Mouse (Mus musculus) hindbrain, embryonic 10.5 days (tissue): ENCODE results near the gene Mapk8ip1. TPM values are rescaled to one million over a fixed set of nuclear protein-coding genes. Genes with fewer than 3 reads are reported as not detected.

ENCODE experiments used
- DNase-seq: peaks from one replicate; pipeline ENCODE4 v3.0.0-alpha.2; 2017; ENCODE audit warnings: low spot score
- H3K27ac ChIP-seq: fragments of 300-500 bp; sonication (generic); 2 replicates; pipeline ENCODE4 v1.5.1; 2016; ENCODE audit warnings: mild to moderate bottlenecking, moderate library complexity
- H3K27me3 ChIP-seq: fragments of 300-500 bp; sonication (generic); 2 replicates; pipeline ENCODE4 v1.6.1; 2016; ENCODE audit warnings: mild to moderate bottlenecking; ENCODE audit not compliant: poor library complexity, insufficient read depth, severe bottlenecking
- H3K36me3 ChIP-seq: fragments of 300-500 bp; sonication (generic); 2 replicates; pipeline ENCODE4 v1.6.1; 2016; ENCODE audit warnings: mild to moderate bottlenecking, moderate library complexity
- H3K4me1 ChIP-seq: fragments of 300-500 bp; sonication (generic); replicated peaks from 2 replicates; pipeline ENCODE4 v1.6.1; 2016; ENCODE audit warnings: mild to moderate bottlenecking
- H3K4me3 ChIP-seq: fragments of 300-500 bp; sonication (generic); 2 replicates; pipeline ENCODE4 v1.5.1; 2016; ENCODE audit warnings: mild to moderate bottlenecking, moderate library complexity
- H3K9me3 ChIP-seq: fragments of 300-500 bp; sonication (generic); 2 replicates; pipeline ENCODE4 v1.6.1; 2016; ENCODE audit warnings: mild to moderate bottlenecking, moderate library complexity
- WGBS: fragments of 180-500 bp; shearing (Covaris S2); methylation state at CpG from one replicate; pipeline ENCODE4 v1.1.7; 2016; 5-methylcytosine and 5-hydroxymethylcytosine counted together
- polyA plus RNA-seq: library from polyadenylated mRNA; unstranded; fragments of >200 nt; fragmentation: Nextera tagmentation; extraction: Ambion mirVana; gene quantifications from 2 replicates; pipeline ENCODE4 v1.2.1, GENCODE M21; 2016

Gene Mapk8ip1
- polyA plus RNA-seq, 1 experiment from 2014 or later: 75.5 TPM

DNA sequence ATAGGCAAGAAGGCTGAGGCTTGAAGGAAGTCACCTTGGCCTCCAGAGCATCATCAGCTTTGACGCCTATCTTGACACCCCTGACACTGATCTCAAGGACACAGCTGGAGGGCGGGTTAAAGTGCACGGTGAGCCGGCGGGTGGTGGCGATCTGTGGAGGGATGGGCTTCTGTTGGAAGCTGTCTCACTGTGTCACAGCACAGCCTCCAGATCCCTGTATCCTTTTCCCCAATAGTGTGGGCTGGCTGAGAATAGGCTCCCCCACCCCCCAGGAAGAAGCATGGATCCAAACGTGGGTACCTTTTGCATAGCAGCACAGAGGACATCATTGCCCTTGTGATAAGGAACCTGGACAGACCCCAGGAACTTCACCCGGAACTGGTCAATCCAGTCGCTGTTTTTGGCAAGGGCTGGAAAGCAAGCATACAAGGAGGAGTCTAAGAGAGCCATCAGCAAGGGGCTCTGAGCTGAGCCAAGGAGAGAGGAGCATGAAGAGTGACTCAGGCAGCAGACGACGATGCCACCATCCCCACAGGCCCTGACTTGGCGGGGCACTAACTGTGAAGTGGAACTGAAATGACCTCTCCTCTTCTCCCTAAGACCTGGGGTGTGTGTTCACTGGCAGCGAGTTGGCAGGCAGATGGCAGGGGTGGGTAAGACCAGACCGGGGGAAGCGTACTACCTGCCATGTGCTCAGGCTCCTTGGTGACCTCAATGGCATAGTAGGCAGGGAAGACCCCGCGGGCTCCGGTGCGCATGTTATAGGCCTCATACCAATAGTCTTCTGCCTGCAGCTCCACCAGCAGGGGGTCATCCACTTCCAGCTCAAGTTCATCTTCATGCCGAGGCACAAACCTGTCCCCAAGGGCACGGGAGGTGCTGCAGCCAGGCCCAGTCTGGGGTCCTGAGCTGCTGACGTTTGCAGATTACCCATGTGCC lies 15.7 kb downstream of the Mapk8ip1 start:
- peaks cover 77% of the 10 kb centered on the region for H3K36me3 ChIP-seq

DNA sequence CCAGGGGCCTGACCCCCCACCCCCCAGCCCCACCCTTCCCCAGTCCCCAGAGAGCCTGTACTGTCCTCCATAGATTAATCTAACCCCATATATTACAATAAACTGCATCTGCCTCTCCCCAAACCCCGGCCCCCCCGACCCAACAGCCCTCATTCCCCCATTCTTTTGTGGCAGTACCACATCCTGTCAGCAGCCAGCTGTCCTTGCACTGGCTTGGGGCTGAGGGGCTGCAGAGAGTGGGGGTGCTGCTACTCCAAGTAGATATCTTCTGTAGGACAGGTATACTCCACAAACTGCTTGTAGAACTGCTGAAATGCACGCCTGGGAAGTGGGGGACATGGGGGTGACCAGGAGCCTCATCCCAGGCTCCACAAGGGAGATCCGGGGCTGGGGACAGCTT lies 17.0 kb downstream of the Mapk8ip1 start:
- peaks cover 89% of the 10 kb centered on the region for H3K36me3 ChIP-seq
- WGBS: 80% methylated on average over 4 of the region's 4 CpGs
- H3K27ac ChIP-seq: no peak overlapping the region
- H3K9me3 ChIP-seq: no peaks in the 10 kb centered on the region
- H3K4me1 ChIP-seq: peaks cover 40% of the 10 kb centered on the region
- DNase-seq: no peak
- no peak overlapping the region for H3K4me3 ChIP-seq
- no peaks in the 10 kb centered on the region for H3K27me3 ChIP-seq

More for the DNA sequence above, 15.7 kb downstream of the Mapk8ip1 start:
- H3K4me3 ChIP-seq: no peak overlapping the region
- DNase-seq: no peak
- 82% methylated on average over 22 of the region's 22 CpGs for WGBS
- H3K27ac ChIP-seq: no peak overlapping the region
- no peaks in the 10 kb centered on the region for H3K27me3 ChIP-seq
- peaks cover 51% of the 10 kb centered on the region for H3K4me1 ChIP-seq
- no peaks in the 10 kb centered on the region for H3K9me3 ChIP-seq

DNA sequence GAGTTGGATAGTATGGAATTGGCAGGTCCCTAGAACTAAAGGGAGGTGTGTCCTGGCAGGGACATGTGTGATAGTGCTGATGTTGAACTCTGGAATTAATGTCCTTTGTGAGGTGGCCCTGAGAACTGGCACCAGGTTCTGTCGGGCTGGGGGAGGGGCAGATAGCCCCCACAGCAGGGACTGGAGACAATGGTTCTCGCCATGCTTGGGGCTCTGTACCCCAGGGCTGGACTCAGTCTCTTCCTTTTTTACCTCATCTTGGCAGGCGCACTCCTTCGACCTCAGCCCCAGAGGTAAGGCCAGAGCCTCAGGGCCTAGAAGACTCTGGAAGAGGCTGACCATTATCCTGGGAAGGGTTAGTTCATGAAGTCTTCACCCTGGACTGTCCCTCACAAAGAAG lies 18.3 kb downstream of the Mapk8ip1 start:
- DNase-seq: no peak
- 89% methylated on average over 4 of the region's 4 CpGs for WGBS
- H3K27me3 ChIP-seq: no peaks in the 10 kb centered on the region
- H3K27ac ChIP-seq: no peak overlapping the region
- no peaks in the 10 kb centered on the region for H3K9me3 ChIP-seq
- H3K36me3 ChIP-seq: peaks cover 100% of the 10 kb centered on the region
- no peak overlapping the region for H3K4me3 ChIP-seq
- peaks cover 28% of the 10 kb centered on the region for H3K4me1 ChIP-seq

DNA sequence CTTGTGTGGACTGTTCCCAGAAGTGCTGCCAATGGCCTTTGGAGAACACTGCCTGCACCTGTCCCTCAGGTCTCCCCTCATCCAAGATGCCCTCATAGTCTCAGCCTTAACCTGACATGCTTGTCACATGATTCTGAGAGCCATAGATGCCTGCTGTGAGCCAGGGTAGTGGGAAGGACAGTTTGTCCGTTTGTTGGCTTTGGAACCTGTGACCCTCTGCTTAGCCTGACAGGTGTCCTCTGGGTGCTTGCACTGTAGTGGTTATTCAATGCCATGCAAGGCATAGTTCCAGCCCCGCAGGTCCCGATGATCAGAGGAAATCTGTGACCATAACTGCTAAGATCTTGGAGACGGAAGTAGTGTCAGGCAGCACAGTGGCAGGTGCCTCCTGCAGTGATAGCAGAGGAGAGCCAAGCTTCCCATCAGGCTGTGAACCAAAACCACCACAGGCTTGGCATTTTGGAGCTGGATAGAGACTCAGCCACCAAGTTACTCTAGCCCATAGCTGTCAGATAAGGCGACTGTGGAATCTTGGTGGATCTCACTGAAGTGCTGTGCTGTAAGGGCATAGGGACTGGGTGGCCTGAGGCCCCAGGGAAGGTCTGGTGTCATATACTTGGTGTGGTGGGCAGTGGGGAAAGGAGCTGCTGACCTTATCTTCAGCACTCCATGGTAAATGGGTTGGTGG lies 19.0 kb downstream of the Mapk8ip1 start, which contains the start of gene 1700029I15Rik:
Gene 1700029I15Rik (plus strand): TSS at position 638 of the 688 bp plus-strand sequence.
- H3K27me3 ChIP-seq: no peaks in the 10 kb centered on the region
- DNase-seq: no peak

DNA sequence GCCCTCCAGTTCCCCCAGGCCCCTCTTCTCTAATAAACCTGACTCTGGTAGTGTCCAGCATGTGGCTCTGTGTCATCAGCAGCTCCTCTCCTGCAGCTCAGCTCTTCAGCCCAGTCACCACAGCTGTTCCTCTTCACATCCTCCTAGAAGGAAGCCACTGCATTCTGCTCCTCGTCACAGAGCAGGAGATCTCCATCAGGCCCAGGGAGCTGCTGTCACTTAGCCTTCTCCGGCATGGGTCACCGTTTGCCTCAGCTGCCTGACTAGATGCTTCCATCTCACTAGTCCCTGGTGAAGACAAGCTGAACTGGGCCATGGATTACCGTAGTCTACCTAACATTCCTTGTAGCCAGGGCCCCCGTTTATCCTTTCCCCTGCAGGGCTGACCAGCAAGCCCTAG lies 19.9 kb downstream of the Mapk8ip1 start:
- Histone ChIP-seq H3K27me3 (no peaks in the 10 kb centered on the region), H3K27ac (no peak overlapping the region), H3K4me1 (peaks cover 17% of the 10 kb centered on the region), H3K9me3 (no peaks in the 10 kb centered on the region), H3K36me3 (peaks cover 92% of the 10 kb centered on the region), H3K4me3 (no peak overlapping the region)
- DNase-seq: no peak
- WGBS: 89% methylated on average over 5 of the region's 5 CpGs

More for the DNA sequence above, 19.0 kb downstream of the Mapk8ip1 start, which contains the start of gene 1700029I15Rik:
- H3K36me3 ChIP-seq: peaks cover 100% of the 10 kb centered on the region
- H3K4me3 ChIP-seq: no peak within 1 kb of the TSS
- H3K4me1 ChIP-seq: peaks cover 20% of the 10 kb centered on the region; the same call in 1 of the 2 replicates
- 87% methylated on average over 5 of the region's 5 CpGs for WGBS
- no peaks in the 10 kb centered on the region for H3K9me3 ChIP-seq
- H3K27ac ChIP-seq: no peak within 1 kb of the TSS

DNA sequence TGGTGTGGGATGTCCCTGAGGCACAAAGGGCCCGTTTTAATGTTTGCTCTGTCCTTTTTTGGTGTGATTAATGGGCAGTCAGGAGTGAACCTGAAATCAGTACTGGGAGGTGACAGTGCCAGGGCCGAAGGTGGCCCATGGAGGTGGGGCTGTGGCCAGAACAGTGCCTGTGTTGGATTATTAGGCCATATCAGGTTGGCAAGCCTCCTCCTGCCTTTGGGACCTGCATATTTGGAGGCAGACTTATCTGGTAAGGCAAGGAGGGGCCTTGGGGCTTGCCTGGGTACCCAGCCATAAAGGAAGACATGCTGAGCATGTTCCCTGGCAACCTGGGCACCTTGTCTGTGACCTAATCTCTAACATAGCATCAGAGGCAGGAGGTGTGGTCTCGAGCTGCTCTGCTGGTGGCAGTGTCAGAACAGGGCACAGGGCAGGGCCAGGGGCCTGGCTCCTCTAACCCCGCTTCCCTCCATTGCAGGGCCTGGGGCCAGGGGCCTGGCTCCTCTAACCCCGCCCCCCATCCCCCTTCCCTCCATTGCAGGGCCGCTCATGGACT lies 20.5 kb downstream of the Mapk8ip1 start:
- DNase-seq: no peak
- H3K27ac ChIP-seq: no peak overlapping the region

DNA sequence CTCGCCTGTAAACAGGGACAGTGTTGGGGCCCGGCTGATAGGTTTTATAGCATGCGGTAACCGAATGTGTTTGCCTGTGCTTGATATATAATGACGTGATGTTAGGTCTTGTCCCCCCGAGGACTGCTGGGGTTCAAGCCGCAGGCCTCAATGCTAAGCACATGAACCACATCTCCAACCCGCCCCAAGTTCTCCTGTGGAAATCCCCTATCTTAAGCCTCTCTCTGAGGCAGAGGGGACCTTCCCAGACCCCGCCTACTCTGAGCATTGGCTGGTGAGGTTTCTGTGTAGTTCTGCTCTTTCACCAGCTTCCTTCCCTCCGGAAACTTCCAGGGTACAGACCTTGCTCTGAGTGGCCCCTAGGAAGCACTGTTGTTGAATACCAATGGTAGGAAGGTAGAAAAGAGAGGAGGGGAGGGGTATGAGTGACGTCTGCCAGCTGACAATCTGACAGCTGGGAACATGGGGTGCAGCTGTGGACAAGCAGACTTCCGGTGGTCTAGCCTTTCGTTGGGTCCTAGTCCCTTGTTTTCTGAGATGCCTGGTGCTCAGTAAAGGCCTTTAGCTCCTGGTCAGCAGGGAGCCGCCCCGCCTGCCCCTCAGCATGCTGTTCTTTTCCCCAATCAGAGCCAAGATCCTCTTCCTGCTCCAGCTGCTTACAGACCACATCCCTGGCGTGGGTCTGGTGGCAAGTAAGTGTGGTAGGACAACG lies 21.1 kb downstream of the Mapk8ip1 start:
- Histone ChIP-seq H3K27me3 (no peaks in the 10 kb centered on the region), H3K9me3 (no peaks in the 10 kb centered on the region), H3K4me3 (no peak overlapping the region), H3K36me3 (peaks cover 80% of the 10 kb centered on the region), H3K4me1 (peaks cover 25% of the 10 kb centered on the region), H3K27ac (no peak overlapping the region)
- WGBS: 81% methylated on average over 17 of the region's 17 CpGs
- DNase-seq: no peak

More for the DNA sequence above, 20.5 kb downstream of the Mapk8ip1 start:
- Histone ChIP-seq H3K9me3 (no peaks in the 10 kb centered on the region), H3K27me3 (no peaks in the 10 kb centered on the region), H3K4me3 (no peak overlapping the region), H3K4me1 (peaks cover 20% of the 10 kb centered on the region), H3K36me3 (peaks cover 86% of the 10 kb centered on the region)
- WGBS: 79% methylated on average over 6 of the region's 6 CpGs

DNA sequence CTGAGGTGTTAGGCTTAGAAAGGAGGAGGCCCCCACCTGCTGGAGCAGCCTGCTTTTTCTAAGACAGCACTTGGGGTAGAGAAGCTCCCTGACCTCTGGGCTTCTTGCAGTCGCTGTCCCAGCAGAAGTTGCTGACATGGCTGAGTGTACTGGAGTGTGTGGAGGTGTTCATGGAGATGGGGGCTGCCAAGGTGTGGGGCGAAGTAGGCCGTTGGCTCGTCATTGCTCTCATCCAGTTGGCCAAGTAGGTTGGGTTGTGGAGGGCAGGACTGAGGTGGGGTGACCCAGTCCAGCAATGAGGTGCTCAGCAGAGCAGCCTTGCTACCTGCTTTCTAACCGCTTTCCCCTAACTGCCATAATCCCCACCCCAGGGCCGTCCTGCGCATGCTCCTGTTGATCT lies 23.7 kb downstream of the Mapk8ip1 start:
- 93% methylated on average over 7 of the region's 7 CpGs for WGBS
- Histone ChIP-seq H3K27ac (no peak overlapping the region), H3K9me3 (no peaks in the 10 kb centered on the region), H3K36me3 (peaks cover 54% of the 10 kb centered on the region), H3K27me3 (peaks cover 5% of the 10 kb centered on the region; the same call in 1 of the 2 replicates), H3K4me1 (peaks cover 47% of the 10 kb centered on the region), H3K4me3 (no peak overlapping the region)
- no peak for DNase-seq

DNA sequence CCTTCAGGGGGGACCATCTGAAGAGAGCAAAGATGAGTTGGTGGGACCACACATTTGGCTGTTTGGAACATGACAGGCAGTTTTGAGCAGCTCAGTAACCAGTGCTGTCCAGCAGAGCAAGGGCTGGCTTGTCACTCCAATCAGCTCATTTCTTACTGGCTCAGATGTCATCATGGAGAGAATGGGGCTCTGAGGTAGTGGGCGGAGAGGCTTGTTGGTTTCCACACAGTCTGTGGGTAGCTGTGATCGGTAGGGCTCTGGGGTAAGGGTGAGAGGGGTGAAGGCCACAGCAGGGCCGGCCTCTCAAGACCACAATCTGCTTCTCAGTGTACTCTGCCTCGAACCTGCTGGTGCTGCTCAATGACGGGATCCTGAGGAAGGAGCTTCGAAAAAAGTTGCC lies 24.8 kb downstream of the Mapk8ip1 start:
- Histone ChIP-seq H3K27me3 (peaks cover 15% of the 10 kb centered on the region), H3K36me3 (peaks cover 43% of the 10 kb centered on the region), H3K4me3 (peak overlapping the region; percentile 70), H3K4me1 (peaks cover 58% of the 10 kb centered on the region), H3K27ac (peak overlapping the region; percentile 5; the same call in 1 of the 2 replicates), H3K9me3 (no peaks in the 10 kb centered on the region)
- 87% methylated on average over 6 of the region's 6 CpGs for WGBS
- DNase-seq: no peak

DNA sequence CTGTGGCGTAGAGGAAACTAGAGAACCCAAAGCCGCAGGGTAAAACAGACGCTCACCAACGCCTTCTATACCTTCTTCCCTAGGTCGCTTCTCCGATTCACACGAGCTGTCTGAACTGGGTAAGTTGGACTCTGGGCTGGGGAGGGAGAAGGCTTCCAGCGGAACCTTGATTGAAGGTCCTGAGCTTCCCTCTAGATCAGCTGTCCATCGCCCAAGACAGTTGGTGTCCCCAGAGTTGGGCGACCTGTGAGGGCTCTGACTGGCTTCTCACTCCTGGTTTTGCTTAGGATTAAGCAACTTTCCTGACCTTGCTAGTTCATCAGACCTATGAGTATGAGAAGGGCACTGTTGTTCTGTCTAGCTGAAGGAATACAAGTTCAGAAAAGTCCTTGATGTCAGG lies 25.3 kb downstream of the Mapk8ip1 start:
- no peak for DNase-seq
- Histone ChIP-seq H3K9me3 (no peaks in the 10 kb centered on the region), H3K27me3 (peaks cover 20% of the 10 kb centered on the region), H3K4me1 (peaks cover 62% of the 10 kb centered on the region), H3K27ac (peak overlapping the region; percentile 91), H3K4me3 (peak overlapping the region; percentile 70), H3K36me3 (peaks cover 38% of the 10 kb centered on the region)
- 15% methylated on average over 10 of the region's 10 CpGs for WGBS

DNA sequence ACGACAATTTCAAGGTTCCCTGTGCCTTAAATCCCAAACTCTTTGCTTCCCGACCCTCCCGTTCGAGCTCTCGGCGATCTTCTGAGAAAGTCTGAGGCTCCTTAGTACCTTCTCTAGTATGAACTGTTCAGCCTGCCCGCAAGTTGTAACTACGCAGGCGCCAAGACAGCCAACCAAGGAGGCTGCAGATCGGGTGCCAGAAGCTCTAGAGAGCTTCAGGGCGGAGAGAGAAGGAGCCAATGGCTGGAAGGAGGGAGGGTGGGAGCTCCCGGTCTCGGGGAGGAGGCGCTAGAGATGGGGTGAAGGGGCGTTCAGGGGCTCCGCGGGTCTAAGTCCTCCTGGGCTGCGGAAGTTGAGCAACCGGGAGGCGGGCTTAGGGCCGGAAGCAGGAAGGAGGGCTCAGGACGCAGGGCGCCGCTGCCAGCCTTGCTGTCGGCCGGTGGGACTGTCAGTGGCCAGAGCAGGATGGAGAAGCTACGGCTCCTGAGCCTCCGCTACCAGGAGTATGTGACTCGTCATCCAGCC lies 25.9 kb downstream of the Mapk8ip1 start:
- H3K27me3 ChIP-seq: peaks cover 26% of the 10 kb centered on the region
- peaks cover 32% of the 10 kb centered on the region for H3K36me3 ChIP-seq
- no peaks in the 10 kb centered on the region for H3K9me3 ChIP-seq
- peak overlapping the region; percentile 91 for H3K27ac ChIP-seq
- H3K4me3 ChIP-seq: peak overlapping the region; percentile 70
- H3K4me1 ChIP-seq: peaks cover 63% of the 10 kb centered on the region
- under 1% methylated on average over 29 of the region's 29 CpGs for WGBS
- peak; percentile 96 for DNase-seq

DNA sequence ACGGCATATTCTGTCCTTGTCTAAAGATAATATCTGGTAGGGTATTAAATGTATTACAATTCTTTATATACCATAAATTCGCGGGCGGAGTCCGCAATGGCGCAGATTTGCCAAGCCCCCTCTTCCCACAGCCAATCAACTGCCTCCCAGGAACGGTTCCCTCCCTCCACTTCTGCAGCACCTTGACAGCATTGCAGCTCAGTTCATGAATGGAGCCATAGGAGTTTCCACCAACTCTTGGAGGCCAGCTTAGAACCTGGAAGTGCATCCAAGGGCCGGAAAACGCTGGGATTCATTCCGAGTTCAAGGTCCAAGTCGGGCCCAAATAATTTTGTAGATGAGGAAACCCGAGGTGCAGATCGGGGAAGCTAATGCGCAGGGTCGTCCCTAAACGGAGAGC lies 26.5 kb downstream of the Mapk8ip1 start, which contains the start of the genes Pex16 and Large2:
Gene Pex16 (plus strand): TSS at position 163 of the 400 bp plus-strand sequence.
Gene Large2 (minus strand): TSS at position 356 of the 400 bp plus-strand sequence.
- DNase-seq: no peak
- peaks cover 33% of the 10 kb centered on the region for H3K27me3 ChIP-seq
- peak within 1 kb of the TSS; percentile 91 for H3K27ac ChIP-seq
- H3K4me1 ChIP-seq: peaks cover 70% of the 10 kb centered on the region
- H3K9me3 ChIP-seq: no peaks in the 10 kb centered on the region
- H3K4me3 ChIP-seq: peak within 1 kb of the TSS; percentile 70
- H3K36me3 ChIP-seq: peaks cover 25% of the 10 kb centered on the region
- 6% methylated on average over 16 of the region's 16 CpGs for WGBS
